Mouse (Mus musculus): Measurements from ENCODE around the gene Slc38a9. TPM values are rescaled to one million over a fixed set of nuclear protein-coding genes. Genes with fewer than 3 reads are reported as not detected.

Slc38a9 gene
- polyA plus RNA-seq, 1 experiment from 2014 or later, result 25.7 TPM

DNA sequence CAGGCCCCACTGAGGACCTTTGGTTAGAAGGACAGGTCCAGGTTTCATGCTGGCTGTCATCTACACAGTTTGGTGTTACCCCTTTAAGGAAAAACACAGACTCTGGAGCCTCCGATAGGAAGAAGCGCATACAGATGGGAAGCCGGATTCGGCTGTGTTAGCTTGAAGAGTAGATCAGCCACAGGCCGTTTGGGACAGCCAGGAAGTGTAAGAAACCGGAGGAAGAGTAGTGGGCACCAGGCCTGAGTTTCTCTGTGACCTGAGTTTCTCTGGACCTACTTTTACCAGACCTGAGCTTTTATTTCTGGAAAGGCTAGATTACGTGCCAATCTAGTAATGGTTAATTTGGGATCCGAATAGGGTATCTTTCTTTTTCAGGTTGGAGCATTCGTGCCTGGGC, 76.6 kb downstream of the Slc38a9 start:
- Histone ChIP-seq H3K4me2 (replicated peaks) (no peak overlapping the region), H3K9ac (replicated peaks) (no peak overlapping the region), H3K27ac (replicated peaks) (no peak overlapping the region), H3K9me3 (no peaks in the 10 kb centered on the region), H3K36me3 (no peaks in the 10 kb centered on the region), H3K4me3 (no peak overlapping the region), H3K4me1 (no peaks in the 10 kb centered on the region), H3K27me3 (no peaks in the 10 kb centered on the region)
- no peak for ATAC-seq (ENCODE audit: low FRiP score, low read depth)
- WGBS, result 88% methylated on average over 9 of the region's 9 CpGs

DNA sequence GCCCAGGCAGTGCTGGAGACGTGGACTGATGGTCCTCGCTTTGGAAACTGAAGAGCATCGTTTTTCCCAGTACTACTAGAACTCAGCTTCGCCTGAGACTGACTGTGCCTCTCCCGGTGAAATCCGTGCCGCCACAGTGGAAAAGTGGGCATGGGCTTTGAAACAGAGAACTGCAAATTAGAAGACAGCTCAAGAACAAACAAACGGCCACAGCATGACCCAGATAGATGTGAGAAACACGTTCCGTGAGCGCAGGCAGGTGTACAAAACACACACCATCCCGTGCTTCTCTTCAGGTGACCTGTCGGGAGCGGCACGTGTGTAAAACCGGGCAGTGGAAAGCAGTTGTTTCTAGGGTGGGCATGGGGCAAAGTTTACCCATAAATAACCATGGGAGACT, 77.5 kb downstream of the Slc38a9 start:
- no peak for ATAC-seq (ENCODE audit: low FRiP score, low read depth)
- no peaks in the 10 kb centered on the region for H3K27me3 ChIP-seq
- no peak overlapping the region for H3K4me3 ChIP-seq
- H3K9me3 ChIP-seq, result no peaks in the 10 kb centered on the region
- no peak overlapping the region for H3K4me2 ChIP-seq (replicated peaks)
- H3K9ac ChIP-seq (replicated peaks), result no peak overlapping the region
- H3K27ac ChIP-seq (replicated peaks), result no peak overlapping the region
- no peaks in the 10 kb centered on the region for H3K4me1 ChIP-seq
- no peaks in the 10 kb centered on the region for H3K36me3 ChIP-seq
- 90% methylated on average over 16 of the region's 16 CpGs for WGBS

DNA sequence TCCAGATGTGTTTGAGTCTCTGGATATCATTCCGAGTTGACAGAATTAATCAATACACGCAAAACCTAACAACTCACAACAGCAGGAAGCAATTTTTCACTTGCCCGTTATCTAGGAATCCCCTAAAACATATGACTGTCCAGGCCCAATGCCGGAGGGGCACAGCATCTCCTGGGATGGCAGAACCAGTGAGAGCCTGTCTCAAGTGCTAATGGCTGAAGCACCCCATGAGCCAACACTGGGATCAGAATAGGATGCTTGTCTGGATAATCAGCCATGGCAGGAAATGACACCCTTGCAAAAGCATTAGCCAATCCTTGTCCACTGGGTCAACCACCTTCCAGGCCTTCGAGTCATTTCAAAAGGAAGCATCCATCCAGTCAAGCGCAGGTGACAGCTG, 79.5 kb downstream of the Slc38a9 start:
- ATAC-seq (ENCODE audit: low FRiP score, low read depth), result no peak
- no peak overlapping the region for H3K9ac ChIP-seq (replicated peaks)
- no peak overlapping the region for H3K27ac ChIP-seq (replicated peaks)
- H3K36me3 ChIP-seq, result no peaks in the 10 kb centered on the region
- 82% methylated on average over 6 of the region's 6 CpGs for WGBS
- H3K4me1 ChIP-seq, result no peaks in the 10 kb centered on the region
- H3K9me3 ChIP-seq, result no peaks in the 10 kb centered on the region
- no peak overlapping the region for H3K4me3 ChIP-seq
- no peaks in the 10 kb centered on the region for H3K27me3 ChIP-seq
- H3K4me2 ChIP-seq (replicated peaks), result no peak overlapping the region

DNA sequence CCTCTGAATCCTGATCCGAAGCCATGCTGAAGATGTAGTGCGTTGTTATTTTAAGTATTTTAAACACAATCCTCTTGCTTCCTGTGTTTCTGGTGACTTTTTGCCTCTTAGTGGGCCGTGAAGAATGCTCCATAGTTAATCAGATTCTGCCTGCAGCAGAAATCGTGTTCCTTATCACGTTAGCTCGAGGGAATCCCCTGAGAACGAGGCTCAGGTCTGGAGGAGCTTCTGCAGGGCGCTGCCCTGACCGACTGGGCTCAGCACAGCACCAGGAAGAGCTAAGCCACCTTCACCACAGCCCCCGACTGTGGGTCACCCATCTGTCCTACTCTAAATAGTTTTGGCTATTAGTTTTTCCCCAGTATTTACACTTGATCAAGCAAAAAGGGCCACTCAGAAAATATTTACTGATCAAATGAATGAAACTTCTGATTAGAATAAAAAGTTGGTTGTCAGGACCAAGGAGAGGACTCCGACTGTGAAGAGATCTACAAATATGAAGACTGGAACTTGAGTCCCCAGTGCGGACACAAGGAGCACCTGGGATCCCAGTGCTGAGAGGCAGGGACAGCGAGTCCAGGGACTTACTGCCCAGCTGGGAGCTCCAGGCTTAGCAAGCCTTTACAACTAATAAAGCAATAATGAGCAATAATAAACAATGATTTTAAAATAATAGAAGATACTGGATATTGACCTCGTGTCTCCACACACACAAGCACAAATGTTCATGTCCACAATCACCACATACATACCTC, 81.7 kb downstream of the Slc38a9 start:
- no peak for ATAC-seq (ENCODE audit: low FRiP score, low read depth)
- Histone ChIP-seq H3K36me3 (no peaks in the 10 kb centered on the region), H3K4me1 (no peaks in the 10 kb centered on the region), H3K9me3 (no peaks in the 10 kb centered on the region), H3K4me2 (replicated peaks) (no peak overlapping the region), H3K4me3 (no peak overlapping the region), H3K27me3 (no peaks in the 10 kb centered on the region), H3K9ac (replicated peaks) (no peak overlapping the region), H3K27ac (replicated peaks) (no peak overlapping the region)
- WGBS, result 65% methylated on average over 14 of the region's 14 CpGs

DNA sequence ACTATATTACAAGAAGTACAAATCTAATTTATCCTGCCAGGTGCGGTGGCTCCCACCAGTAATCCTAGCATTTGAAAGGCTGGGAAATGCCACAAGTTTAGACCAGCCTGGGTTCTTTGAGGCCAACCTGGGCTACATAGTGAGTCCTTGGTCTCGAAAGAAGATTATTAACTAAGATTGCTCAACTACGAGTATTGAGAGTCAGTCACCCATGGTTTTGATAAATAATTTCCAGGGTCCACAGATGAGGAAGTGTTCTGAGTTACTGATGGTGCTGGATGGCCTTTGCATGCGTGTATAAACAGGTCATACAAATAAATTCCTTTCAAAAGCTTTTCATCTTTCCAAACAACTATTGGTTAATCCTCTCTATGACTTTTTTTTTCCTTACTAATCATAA, 83.1 kb downstream of the Slc38a9 start:
- ATAC-seq (ENCODE audit: low FRiP score, low read depth), result no peak
- Histone ChIP-seq H3K36me3 (no peaks in the 10 kb centered on the region), H3K9me3 (no peaks in the 10 kb centered on the region), H3K27ac (replicated peaks) (no peak overlapping the region), H3K4me3 (no peak overlapping the region), H3K9ac (replicated peaks) (no peak overlapping the region), H3K4me1 (no peaks in the 10 kb centered on the region), H3K4me2 (replicated peaks) (no peak overlapping the region), H3K27me3 (no peaks in the 10 kb centered on the region)
- WGBS, result 89% methylated on average over 4 of the region's 4 CpGs

DNA sequence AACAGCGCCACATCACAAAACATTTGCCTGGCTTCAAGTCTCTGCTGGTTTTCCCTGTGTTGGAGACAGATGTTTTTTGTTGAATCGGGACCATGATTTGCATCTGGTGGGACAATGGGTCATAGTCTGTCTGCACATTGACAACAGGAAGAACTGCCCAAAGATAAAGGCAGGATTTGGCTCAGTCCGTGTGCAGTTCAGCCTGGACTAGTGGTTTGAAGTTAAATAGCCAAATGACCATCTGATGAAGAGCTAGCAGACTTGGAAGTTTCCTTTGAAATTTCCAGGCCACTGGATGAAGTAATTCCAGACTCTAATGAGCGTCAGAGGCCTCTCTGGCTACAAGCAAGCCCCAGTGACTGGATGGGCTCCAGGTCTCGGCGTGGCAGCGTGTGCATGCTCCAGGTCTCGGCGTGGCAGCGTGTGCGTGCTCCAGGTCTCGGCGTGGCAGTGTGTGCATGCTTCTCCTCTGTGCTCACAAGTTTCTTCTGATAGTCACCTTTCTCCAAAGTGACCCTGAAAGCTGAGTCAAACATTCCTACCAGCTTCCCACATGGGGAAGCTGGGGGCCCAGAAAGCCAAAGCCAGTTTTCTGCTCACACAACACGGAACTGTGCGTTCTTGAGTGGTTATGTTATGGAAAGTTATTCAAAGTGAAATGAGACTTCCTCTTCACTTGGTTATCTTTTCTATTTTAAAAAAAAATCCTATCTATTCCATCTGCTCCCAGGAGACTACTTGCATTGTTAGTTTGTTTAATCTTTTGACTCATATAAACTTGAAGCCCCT, 83.7 kb downstream of the Slc38a9 start:
- H3K27me3 ChIP-seq, result no peaks in the 10 kb centered on the region
- H3K4me1 ChIP-seq, result no peaks in the 10 kb centered on the region
- H3K4me2 ChIP-seq (replicated peaks), result no peak overlapping the region
- H3K36me3 ChIP-seq, result no peaks in the 10 kb centered on the region
- no peak overlapping the region for H3K9ac ChIP-seq (replicated peaks)
- no peak overlapping the region for H3K4me3 ChIP-seq
- 87% methylated on average over 15 of the region's 15 CpGs for WGBS
- H3K9me3 ChIP-seq, result no peaks in the 10 kb centered on the region
- ATAC-seq (ENCODE audit: low FRiP score, low read depth), result no peak
- H3K27ac ChIP-seq (replicated peaks), result no peak overlapping the region

DNA sequence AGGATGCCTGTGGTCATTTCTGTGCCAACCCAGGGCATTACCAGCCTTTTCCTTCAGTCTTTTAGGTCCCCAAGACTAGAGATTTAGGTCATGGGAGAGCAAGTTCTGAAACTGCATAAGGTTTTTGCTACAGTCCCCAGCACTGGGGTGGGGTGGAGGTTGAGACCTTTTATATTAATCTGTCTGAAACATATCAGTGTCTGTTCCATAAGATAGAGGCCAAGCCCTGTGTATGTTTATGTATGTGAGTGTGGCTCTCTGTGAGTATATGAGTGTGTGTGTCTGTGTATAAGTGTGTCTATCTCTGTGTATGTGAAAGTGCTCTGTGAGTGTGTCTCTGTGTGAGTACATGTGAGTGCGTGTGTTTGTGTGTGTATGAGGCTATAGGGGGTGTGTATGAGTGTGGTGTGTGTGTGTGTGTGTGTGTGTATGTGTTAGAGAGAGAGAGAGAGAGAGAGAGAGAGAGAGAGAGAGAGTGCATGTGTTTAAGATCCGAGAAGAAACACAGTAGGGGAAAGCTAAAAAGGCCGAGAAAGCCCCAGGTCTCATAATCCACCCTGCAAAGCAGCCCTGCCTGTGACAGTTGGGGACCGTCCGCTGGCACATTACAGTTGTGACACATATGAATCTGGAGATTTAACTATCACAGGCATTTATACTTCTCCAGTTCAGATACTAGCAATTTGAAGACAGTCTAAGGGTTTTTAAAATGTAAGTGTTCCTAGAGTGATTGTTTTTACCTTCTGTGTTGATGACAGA, 85.6 kb downstream of the Slc38a9 start:
- H3K4me1 ChIP-seq, result peaks cover under 1% of the 10 kb centered on the region; the same call in 1 of the 2 replicates
- no peak overlapping the region for H3K4me3 ChIP-seq
- no peaks in the 10 kb centered on the region for H3K36me3 ChIP-seq
- no peaks in the 10 kb centered on the region for H3K9me3 ChIP-seq
- no peak for ATAC-seq (ENCODE audit: low FRiP score, low read depth)
- no peak overlapping the region for H3K4me2 ChIP-seq (replicated peaks)
- no peak overlapping the region for H3K27ac ChIP-seq (replicated peaks)
- WGBS, result 82% methylated on average over 5 of the region's 5 CpGs
- no peak overlapping the region for H3K9ac ChIP-seq (replicated peaks)
- H3K27me3 ChIP-seq, result no peaks in the 10 kb centered on the region

DNA sequence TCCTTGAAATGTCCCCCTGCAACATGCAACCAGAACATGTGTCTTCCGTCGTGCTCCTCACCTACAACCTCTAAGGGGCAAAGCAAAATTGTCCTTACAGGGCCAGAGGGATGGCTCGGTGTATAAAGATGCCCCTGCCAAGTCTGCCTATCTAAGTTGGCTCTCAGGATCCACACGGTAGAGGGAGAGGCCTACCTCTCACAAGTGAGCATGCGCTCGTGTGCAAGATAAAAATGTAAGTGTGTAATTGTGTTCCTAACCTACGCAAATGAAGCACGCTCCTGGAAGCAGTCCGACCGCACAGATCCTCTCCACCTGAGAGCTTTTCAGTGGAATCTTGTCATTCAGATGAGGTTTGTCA, 86.1 kb downstream of the Slc38a9 start:
- Histone ChIP-seq H3K9ac (replicated peaks) (no peak overlapping the region), H3K4me2 (replicated peaks) (no peak overlapping the region), H3K9me3 (no peaks in the 10 kb centered on the region), H3K27me3 (no peaks in the 10 kb centered on the region), H3K4me3 (no peak overlapping the region), H3K4me1 (peaks cover 6% of the 10 kb centered on the region), H3K36me3 (no peaks in the 10 kb centered on the region), H3K27ac (replicated peaks) (no peak overlapping the region)
- no peak for ATAC-seq (ENCODE audit: low FRiP score, low read depth)
- 93% methylated on average over 10 of the region's 10 CpGs for WGBS

DNA sequence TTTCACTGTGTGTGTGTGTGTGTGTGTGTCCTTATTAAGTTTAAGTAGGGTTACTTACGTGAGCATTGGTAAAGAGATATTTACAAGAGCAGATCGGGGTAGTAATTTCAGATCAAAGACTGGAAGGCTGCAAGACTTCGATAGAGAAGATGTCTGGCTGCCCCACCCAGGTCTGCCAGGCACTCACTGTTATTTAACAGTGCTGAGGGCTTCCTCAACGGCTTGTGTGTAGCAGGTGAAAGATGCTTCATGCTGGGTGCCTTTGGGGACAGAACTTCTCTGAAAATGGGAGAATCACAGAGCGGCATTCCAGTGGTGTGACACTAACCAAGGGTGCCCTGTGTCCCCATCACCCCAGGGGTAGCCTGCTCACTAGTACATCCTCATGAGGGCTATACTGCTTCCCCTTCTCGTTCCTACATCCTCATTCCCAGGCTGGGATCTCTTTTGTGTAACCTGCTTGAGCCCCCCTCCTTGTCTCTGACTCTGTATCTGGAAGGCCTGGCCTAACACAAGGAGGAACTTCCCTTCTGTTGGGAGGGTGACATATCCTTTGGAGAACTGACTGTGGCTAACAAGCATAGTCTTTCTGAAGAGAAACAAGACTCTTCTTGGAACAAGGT, 87.4 kb downstream of the Slc38a9 start:
- Histone ChIP-seq H3K4me2 (replicated peaks) (no peak overlapping the region), H3K27ac (replicated peaks) (no peak overlapping the region), H3K9ac (replicated peaks) (no peak overlapping the region), H3K36me3 (no peaks in the 10 kb centered on the region), H3K9me3 (no peaks in the 10 kb centered on the region), H3K4me3 (no peak overlapping the region), H3K4me1 (peaks cover 10% of the 10 kb centered on the region), H3K27me3 (no peaks in the 10 kb centered on the region)
- 81% methylated on average over 6 of the region's 6 CpGs for WGBS
- ATAC-seq (ENCODE audit: low FRiP score, low read depth), result no peak

DNA sequence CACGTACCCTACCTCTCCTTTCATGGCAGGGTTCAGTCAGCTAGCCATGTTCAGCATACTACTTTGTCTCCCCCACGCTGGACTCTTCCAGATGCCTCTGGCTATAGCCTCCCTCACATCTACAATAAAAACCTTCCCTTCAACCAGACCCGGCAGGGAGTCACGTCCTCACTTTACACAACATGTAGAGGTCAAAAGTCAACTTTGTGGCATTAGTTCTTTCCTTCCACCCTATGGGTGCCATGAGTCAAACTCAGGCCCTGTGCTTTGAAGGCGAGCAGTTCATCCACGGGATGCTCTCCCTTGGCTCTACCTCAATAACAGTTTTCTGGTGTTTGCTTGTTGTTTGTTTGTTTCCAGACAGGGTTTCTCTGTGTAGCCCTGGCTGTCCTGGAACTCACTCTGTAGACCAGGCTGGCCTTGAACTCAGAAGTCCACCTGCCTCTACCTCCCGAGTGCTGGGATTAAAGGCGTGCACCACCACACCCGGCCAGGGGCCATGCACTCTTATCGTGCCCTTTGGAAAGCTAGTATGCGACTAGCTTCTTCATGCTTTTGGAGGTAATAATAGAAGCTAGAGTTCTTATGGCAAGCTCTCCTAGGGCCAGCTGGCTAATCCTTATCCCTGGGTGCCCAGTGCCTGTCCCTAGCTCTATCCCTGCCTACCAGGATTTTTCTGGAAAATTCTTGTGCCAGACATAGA, 88.4 kb downstream of the Slc38a9 start:
- Histone ChIP-seq H3K36me3 (no peaks in the 10 kb centered on the region), H3K9me3 (no peaks in the 10 kb centered on the region), H3K27ac (replicated peaks) (no peak overlapping the region), H3K4me3 (no peak overlapping the region), H3K9ac (replicated peaks) (no peak overlapping the region), H3K4me2 (replicated peaks) (no peak overlapping the region), H3K4me1 (peaks cover 10% of the 10 kb centered on the region), H3K27me3 (no peaks in the 10 kb centered on the region)
- WGBS, result 88% methylated on average over 11 of the region's 11 CpGs
- ATAC-seq (ENCODE audit: low FRiP score, low read depth), result no peak

DNA sequence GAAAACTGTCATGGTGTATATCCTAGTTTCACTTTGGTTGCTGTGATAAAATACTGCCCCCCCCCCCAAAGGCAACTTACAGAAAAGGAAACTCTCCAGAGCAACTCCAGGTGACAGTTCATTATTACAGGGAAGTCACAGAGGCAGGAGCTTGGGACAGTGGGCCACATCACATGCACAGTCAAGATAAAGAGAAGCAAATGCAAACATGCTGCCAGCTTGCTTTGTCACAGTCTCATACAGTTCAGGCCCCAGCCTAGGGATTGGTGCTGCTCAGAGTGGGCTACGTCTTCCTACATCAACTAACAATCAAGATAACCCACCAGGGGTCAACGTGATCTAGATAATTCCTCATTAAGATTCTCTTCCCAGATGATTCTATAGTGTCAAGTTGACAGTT, 89.3 kb downstream of the Slc38a9 start:
- Histone ChIP-seq H3K4me1 (peaks cover 10% of the 10 kb centered on the region), H3K36me3 (no peaks in the 10 kb centered on the region), H3K9ac (replicated peaks) (no peak overlapping the region), H3K4me3 (no peak overlapping the region), H3K27ac (replicated peaks) (no peak overlapping the region), H3K27me3 (no peaks in the 10 kb centered on the region), H3K4me2 (replicated peaks) (no peak overlapping the region), H3K9me3 (no peaks in the 10 kb centered on the region)
- no peak for ATAC-seq (ENCODE audit: low FRiP score, low read depth)
- WGBS, result 90% methylated on average over 2 of the region's 2 CpGs

All from midbrain, embryonic 12.5 days (tissue).